Mouse (Mus musculus): Measurements from ENCODE around the gene Zbtb8a.

GRCm38 (mm10) chr4:129410991-129411390, 33.1 kb upstream of the Zbtb8a start:
- no peak for TF ChIP-seq CTCF (IDR thresholded peaks at IDR 0.05; ENCODE audit: insufficient read depth, low read length)
- no peak for TF ChIP-seq POLR2A (IDR thresholded peaks at IDR 0.05; ENCODE audit: borderline replicate concordance, extremely low read depth, low read depth, low read length)

All from lung, adult 2 months (tissue).